Mouse (Mus musculus): ENCODE measurements around the gene Vmn1r177.
"Not testable (repeated sequence)": the region's sequence is repeated elsewhere in the genome, so short reads cannot be mapped to it uniquely, and the experiment has no call there.

DNA sequence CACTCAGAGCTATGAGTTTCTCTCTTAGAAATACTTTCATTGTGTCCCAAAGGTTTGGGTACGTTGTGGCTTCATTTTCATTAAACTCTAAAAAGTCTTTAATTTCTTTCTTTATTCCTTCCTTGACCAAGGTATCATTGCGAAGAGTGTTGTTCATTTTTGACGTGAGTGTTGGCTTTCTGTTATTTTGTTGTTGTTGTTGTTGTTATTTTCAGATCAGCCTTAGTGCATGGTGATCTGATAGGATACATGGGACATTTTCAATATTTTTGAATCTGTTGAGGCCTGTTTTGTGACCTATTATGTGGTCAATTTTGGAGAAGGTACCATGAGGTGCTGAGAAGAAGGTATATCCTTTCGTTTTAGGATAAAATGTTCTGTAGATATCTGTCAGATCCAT lies 10.7 kb upstream of the Vmn1r177 start:
- not testable (repeated sequence) for TF ChIP-seq EP300, CTCF (IDR thresholded peaks at IDR 0.05; ENCODE audit: low read depth)

Measured in heart, postnatal 0 days (tissue).